Mouse (Mus musculus): Measurements from ENCODE around the gene Slc45a2. TPM values are rescaled to one million over a fixed set of nuclear protein-coding genes. Genes with fewer than 3 reads are reported as not detected.
A peak's percentile ranks its signal among the peaks of the same experiment; 100 is the strongest.
"Not testable (repeated sequence)": the region's sequence is repeated elsewhere in the genome, so short reads cannot be mapped to it uniquely, and the experiment has no call there.

The Slc45a2 gene
- polyA plus RNA-seq, 1 experiment from 2014 or later: 0.05 TPM

DNA sequence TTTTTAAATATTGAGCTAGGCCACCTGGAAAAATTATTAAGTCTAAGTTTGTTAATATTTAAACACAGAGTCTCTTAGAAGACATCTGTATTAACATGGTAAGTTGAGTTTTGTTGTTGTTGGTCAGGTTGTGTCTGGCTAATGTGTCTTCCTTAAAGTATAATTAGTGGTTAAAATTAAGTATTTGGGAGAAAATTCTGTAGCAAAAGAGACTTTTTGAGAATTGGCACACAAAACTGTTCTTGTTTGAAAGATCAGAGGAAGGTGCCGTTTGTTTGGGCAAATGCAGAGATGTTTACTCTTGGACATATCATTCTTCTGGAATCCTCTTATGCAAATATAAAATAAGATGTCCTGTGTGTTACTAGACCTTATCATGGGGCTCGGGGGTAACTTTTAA is 37.9 kb upstream of the Slc45a2 start:
- H3K4me2 ChIP-seq (replicated peaks; ENCODE audit: low read depth, low read length): no peak overlapping the region
- no peak overlapping the region for H3K9ac ChIP-seq (replicated peaks; ENCODE audit: low read length)
- no peaks in the 10 kb centered on the region for H3K9me3 ChIP-seq (ENCODE audit: low read length)
- no peak overlapping the region for H3K4me3 ChIP-seq (ENCODE audit: low read length)
- no peak overlapping the region for H3K27ac ChIP-seq (ENCODE audit: low read length)
- WGBS: 90% methylated on average over 2 of the region's 2 CpGs
- no peaks in the 10 kb centered on the region for H3K36me3 ChIP-seq (ENCODE audit: insufficient read depth, low read length)
- no peaks in the 10 kb centered on the region for H3K4me1 ChIP-seq (ENCODE audit: insufficient read depth, low read length)
- H3K27me3 ChIP-seq (ENCODE audit: insufficient read depth, low read length): no peaks in the 10 kb centered on the region
- no peak for ATAC-seq (ENCODE audit: low FRiP score, low TSS enrichment)

GRCm38 (mm10) chr15:10969439-10969838 is 31.1 kb upstream of the Slc45a2 start:
- Histone ChIP-seq H3K4me3 (ENCODE audit: low read length) (no peak overlapping the region), H3K4me2 (replicated peaks; ENCODE audit: low read depth, low read length) (no peak overlapping the region), H3K4me1 (ENCODE audit: insufficient read depth, low read length) (no peaks in the 10 kb centered on the region), H3K27ac (ENCODE audit: low read length) (no peak overlapping the region), H3K9ac (replicated peaks; ENCODE audit: low read length) (no peak overlapping the region), H3K27me3 (ENCODE audit: insufficient read depth, low read length) (no peaks in the 10 kb centered on the region), H3K9me3 (ENCODE audit: low read length) (no peaks in the 10 kb centered on the region), H3K36me3 (ENCODE audit: insufficient read depth, low read length) (no peaks in the 10 kb centered on the region)
- ATAC-seq (ENCODE audit: low FRiP score, low TSS enrichment): no peak
- 76% methylated on average over 3 of the region's 3 CpGs for WGBS

DNA sequence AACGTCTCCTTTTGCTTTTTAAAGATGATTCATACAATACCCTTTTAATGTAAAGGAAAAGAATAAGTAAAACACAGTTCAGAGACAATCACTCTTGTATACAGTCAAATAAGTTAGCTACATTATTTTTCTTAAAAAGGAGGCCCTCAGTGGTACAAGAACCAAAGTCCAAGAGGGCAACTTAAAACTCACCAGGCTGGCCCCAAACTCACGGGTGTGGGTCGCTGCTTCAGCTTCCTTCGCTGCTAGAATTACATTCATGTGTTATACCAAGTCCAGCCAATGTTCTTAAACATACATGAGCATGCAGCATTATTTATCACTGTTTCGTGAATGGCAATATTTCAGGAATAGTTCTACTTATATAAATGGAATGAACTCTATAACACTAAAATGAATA is 29.7 kb upstream of the Slc45a2 start:
- Histone ChIP-seq H3K27me3 (ENCODE audit: insufficient read depth, low read length) (no peaks in the 10 kb centered on the region), H3K9me3 (ENCODE audit: low read length) (no peaks in the 10 kb centered on the region), H3K4me2 (replicated peaks; ENCODE audit: low read depth, low read length) (no peak overlapping the region), H3K27ac (ENCODE audit: low read length) (no peak overlapping the region), H3K9ac (replicated peaks; ENCODE audit: low read length) (no peak overlapping the region), H3K36me3 (ENCODE audit: insufficient read depth, low read length) (no peaks in the 10 kb centered on the region), H3K4me3 (ENCODE audit: low read length) (no peak overlapping the region), H3K4me1 (ENCODE audit: insufficient read depth, low read length) (no peaks in the 10 kb centered on the region)
- 79% methylated on average over 5 of the region's 5 CpGs for WGBS
- ATAC-seq (ENCODE audit: low FRiP score, low TSS enrichment): no peak

GRCm38 (mm10) chr15:10977151-10977550 is 23.4 kb upstream of the Slc45a2 start:
- no peak for ATAC-seq (ENCODE audit: low FRiP score, low TSS enrichment)
- no peak overlapping the region for H3K27ac ChIP-seq (ENCODE audit: low read length)
- H3K9me3 ChIP-seq (ENCODE audit: low read length): no peaks in the 10 kb centered on the region
- H3K36me3 ChIP-seq (ENCODE audit: insufficient read depth, low read length): no peaks in the 10 kb centered on the region
- no peak overlapping the region for H3K9ac ChIP-seq (replicated peaks; ENCODE audit: low read length)
- no peak overlapping the region for H3K4me3 ChIP-seq (ENCODE audit: low read length)
- H3K27me3 ChIP-seq (ENCODE audit: insufficient read depth, low read length): no peaks in the 10 kb centered on the region
- no peak overlapping the region for H3K4me2 ChIP-seq (replicated peaks; ENCODE audit: low read depth, low read length)
- peaks cover under 1% of the 10 kb centered on the region; the same call in 1 of the 2 replicates for H3K4me1 ChIP-seq (ENCODE audit: insufficient read depth, low read length)

- no peak overlapping the region for H3K27ac ChIP-seq (ENCODE audit: low read length)
- H3K4me2 ChIP-seq (replicated peaks; ENCODE audit: low read depth, low read length): peak overlapping the region; percentile 66
- 0 out of 2 replicates have a peak, but pooled peaks cover 4% of the 10 kb centered on the region for H3K36me3 ChIP-seq (ENCODE audit: insufficient read depth, low read length)
- no peaks in the 10 kb centered on the region for H3K9me3 ChIP-seq (ENCODE audit: low read length)
- peak overlapping the region; percentile 81; the same call in 1 of the 2 replicates for H3K9ac ChIP-seq (replicated peaks; ENCODE audit: low read length)
- 56% methylated on average over 2 of the region's 2 CpGs for WGBS
- H3K4me3 ChIP-seq (ENCODE audit: low read length): peak overlapping the region; percentile 68
- no peaks in the 10 kb centered on the region for H3K27me3 ChIP-seq (ENCODE audit: insufficient read depth, low read length)
- no peak for ATAC-seq (ENCODE audit: low FRiP score, low TSS enrichment)
- peaks cover 9% of the 10 kb centered on the region; the same call in 1 of the 2 replicates for H3K4me1 ChIP-seq (ENCODE audit: insufficient read depth, low read length)
These were observed 19.8 kb upstream of the Slc45a2 start for GRCm38 (mm10) chr15:10980712-10981111.

DNA sequence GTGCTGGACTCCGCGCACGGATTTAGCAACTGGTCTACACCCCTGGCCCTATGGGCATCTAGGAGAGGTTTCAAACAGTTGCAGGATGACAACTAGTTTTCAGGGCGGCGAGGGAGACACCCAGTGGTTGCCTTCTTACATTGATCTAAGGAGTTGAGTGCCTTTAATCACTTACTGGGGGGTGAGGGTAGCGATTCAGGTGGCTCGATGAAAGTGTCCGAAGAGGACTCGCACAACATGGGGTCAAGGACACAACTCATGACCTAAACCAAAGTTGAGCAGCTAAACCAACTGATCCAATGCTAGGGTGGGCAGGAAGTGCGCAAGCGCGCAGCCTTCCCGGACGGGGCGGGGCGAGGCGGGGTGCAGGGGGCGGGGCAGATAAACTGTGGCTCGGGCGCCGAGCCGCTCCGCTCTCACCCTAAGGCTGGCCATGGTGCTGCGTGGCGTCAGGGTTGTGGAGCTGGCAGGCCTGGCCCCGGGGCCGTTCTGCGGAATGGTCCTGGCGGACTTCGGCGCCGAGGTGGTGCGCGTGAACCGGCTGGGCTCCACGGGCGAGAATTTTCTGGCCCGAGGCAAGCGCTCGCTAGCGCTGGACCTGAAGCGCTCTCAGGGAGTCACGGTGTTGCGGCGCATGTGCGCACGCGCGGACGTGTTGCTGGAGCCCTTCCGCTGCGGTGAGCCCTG is 19.0 kb upstream of the Slc45a2 start, which contains the start of gene Amacr:
TSS of gene Amacr (plus strand) at position 380 of the 687 bp plus-strand sequence.
- Histone ChIP-seq H3K4me1 (ENCODE audit: insufficient read depth, low read length) (peaks cover 9% of the 10 kb centered on the region; the same call in 1 of the 2 replicates), H3K9ac (replicated peaks; ENCODE audit: low read length) (peak within 1 kb of the TSS; percentile 81), H3K27ac (ENCODE audit: low read length) (peak within 1 kb of the TSS; percentile 87), H3K9me3 (ENCODE audit: low read length) (no peaks in the 10 kb centered on the region), H3K36me3 (ENCODE audit: insufficient read depth, low read length) (0 out of 2 replicates have a peak, but pooled peaks cover 4% of the 10 kb centered on the region), H3K27me3 (ENCODE audit: insufficient read depth, low read length) (no peaks in the 10 kb centered on the region), H3K4me3 (ENCODE audit: low read length) (peak within 1 kb of the TSS; percentile 68), H3K4me2 (replicated peaks; ENCODE audit: low read depth, low read length) (peak within 1 kb of the TSS; percentile 66)
- 0% methylated on average over 52 of the region's 52 CpGs for WGBS
- ATAC-seq (ENCODE audit: low FRiP score, low TSS enrichment): peak; percentile 99

GRCm38 (mm10) chr15:10982064-10982435 is 18.5 kb upstream of the Slc45a2 start:
- Histone ChIP-seq H3K9ac (replicated peaks; ENCODE audit: low read length) (peak overlapping the region; percentile 81), H3K9me3 (ENCODE audit: low read length) (no peaks in the 10 kb centered on the region), H3K4me2 (replicated peaks; ENCODE audit: low read depth, low read length) (peak overlapping the region; percentile 66), H3K4me1 (ENCODE audit: insufficient read depth, low read length) (peaks cover 9% of the 10 kb centered on the region; the same call in 1 of the 2 replicates), H3K4me3 (ENCODE audit: low read length) (peak overlapping the region; percentile 68), H3K27ac (ENCODE audit: low read length) (peak overlapping the region; percentile 87), H3K27me3 (ENCODE audit: insufficient read depth, low read length) (no peaks in the 10 kb centered on the region), H3K36me3 (ENCODE audit: insufficient read depth, low read length) (peaks cover 8% of the 10 kb centered on the region; the same call in 1 of the 2 replicates)
- ATAC-seq (ENCODE audit: low FRiP score, low TSS enrichment): 0 out of 2 replicates have a peak, but pooled peaks have one; percentile 2
- WGBS: 2% methylated on average over 6 of the region's 6 CpGs

- Histone ChIP-seq H3K4me2 (replicated peaks; ENCODE audit: low read depth, low read length) (no peak overlapping the region), H3K9ac (replicated peaks; ENCODE audit: low read length) (no peak overlapping the region; the same call in 1 of the 2 replicates), H3K4me1 (ENCODE audit: insufficient read depth, low read length) (peaks cover 9% of the 10 kb centered on the region; the same call in 1 of the 2 replicates), H3K4me3 (ENCODE audit: low read length) (no peak overlapping the region), H3K9me3 (ENCODE audit: low read length) (no peaks in the 10 kb centered on the region), H3K27ac (ENCODE audit: low read length) (peak overlapping the region; percentile 56), H3K36me3 (ENCODE audit: insufficient read depth, low read length) (peaks cover 25% of the 10 kb centered on the region; the same call in 1 of the 2 replicates), H3K27me3 (ENCODE audit: insufficient read depth, low read length) (no peaks in the 10 kb centered on the region)
- whole genome bisulfite sequencing: 77% methylated on average over 6 of the region's 6 CpGs
- no peak for ATAC-seq (ENCODE audit: low FRiP score, low TSS enrichment)
These were observed 14.8 kb upstream of the Slc45a2 start for GRCm38 (mm10) chr15:10985756-10986155.

GRCm38 (mm10) chr15:10986477-10986876 is 14.0 kb upstream of the Slc45a2 start:
- H3K4me2 ChIP-seq (replicated peaks; ENCODE audit: low read depth, low read length); ATAC-seq (ENCODE audit: low FRiP score, low TSS enrichment); H3K9me3 ChIP-seq (ENCODE audit: low read length); H3K9ac ChIP-seq (replicated peaks; ENCODE audit: low read length); H3K4me3 ChIP-seq (ENCODE audit: low read length); H3K4me1 ChIP-seq (ENCODE audit: insufficient read depth, low read length); H3K27me3 ChIP-seq (ENCODE audit: insufficient read depth, low read length): not testable (repeated sequence)
- 84% methylated on average over 2 of the region's 2 CpGs for WGBS
- peaks cover 25% of the 10 kb centered on the region; the same call in 1 of the 2 replicates for H3K36me3 ChIP-seq (ENCODE audit: insufficient read depth, low read length)
- H3K27ac ChIP-seq (ENCODE audit: low read length): peak overlapping the region; percentile 56

DNA sequence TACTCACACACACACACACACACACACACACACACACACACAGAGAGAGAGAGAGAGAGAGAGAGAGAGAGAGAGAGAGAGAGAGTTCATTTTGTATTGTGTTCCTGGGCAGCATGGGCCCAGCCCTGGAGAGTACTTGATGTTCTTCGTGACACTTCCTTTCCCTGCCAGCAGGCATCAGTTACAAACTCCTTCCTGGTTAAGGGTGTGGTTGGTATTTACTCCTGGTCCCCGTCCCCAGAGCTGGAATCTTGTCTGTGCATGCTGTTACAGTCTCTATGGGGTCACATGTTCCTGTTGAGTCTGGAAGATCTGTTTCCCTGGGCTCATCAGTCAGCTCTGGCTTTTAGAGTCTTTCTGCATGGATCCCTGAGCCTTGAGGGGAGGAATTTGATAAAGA is 10.1 kb upstream of the Slc45a2 start:
- ATAC-seq (ENCODE audit: low FRiP score, low TSS enrichment): no peak
- Histone ChIP-seq H3K9me3 (ENCODE audit: low read length) (no peaks in the 10 kb centered on the region), H3K4me3 (ENCODE audit: low read length) (no peak overlapping the region), H3K4me1 (ENCODE audit: insufficient read depth, low read length) (no peaks in the 10 kb centered on the region), H3K27ac (ENCODE audit: low read length) (no peak overlapping the region), H3K4me2 (replicated peaks; ENCODE audit: low read depth, low read length) (no peak overlapping the region), H3K36me3 (ENCODE audit: insufficient read depth, low read length) (peaks cover 25% of the 10 kb centered on the region; the same call in 1 of the 2 replicates), H3K27me3 (ENCODE audit: insufficient read depth, low read length) (no peaks in the 10 kb centered on the region), H3K9ac (replicated peaks; ENCODE audit: low read length) (no peak overlapping the region)
- WGBS: 60% methylated on average over 2 of the region's 2 CpGs
